Mouse (Mus musculus): ENCODE measurements at regions not wholly inside any gene's neighbourhood (a gene's known extent, or its start where the extent isn't known, plus 50 kb on each side); places are given as distances from the start of the nearest gene placed in this dataset.

GRCm38 (mm10) chr14:24766690-24767089 is 279.8 kb downstream of the Rps24 start:
- no peak for TF ChIP-seq CTCF (IDR thresholded peaks at IDR 0.05; ENCODE audit: low read depth, low read length)
- TF ChIP-seq POLR2A (IDR thresholded peaks at IDR 0.05; ENCODE audit: insufficient read depth, low read length): no peak
- TF ChIP-seq EP300 (IDR thresholded peaks at IDR 0.05; ENCODE audit: insufficient read depth, low read depth, low read length): no peak
